Mouse (Mus musculus): ENCODE results near the gene Gm21693.
"Not testable (repeated sequence)": the region's sequence is repeated elsewhere in the genome, so short reads cannot be mapped to it uniquely, and the experiment has no call there.

Gene Gm21693

DNA sequence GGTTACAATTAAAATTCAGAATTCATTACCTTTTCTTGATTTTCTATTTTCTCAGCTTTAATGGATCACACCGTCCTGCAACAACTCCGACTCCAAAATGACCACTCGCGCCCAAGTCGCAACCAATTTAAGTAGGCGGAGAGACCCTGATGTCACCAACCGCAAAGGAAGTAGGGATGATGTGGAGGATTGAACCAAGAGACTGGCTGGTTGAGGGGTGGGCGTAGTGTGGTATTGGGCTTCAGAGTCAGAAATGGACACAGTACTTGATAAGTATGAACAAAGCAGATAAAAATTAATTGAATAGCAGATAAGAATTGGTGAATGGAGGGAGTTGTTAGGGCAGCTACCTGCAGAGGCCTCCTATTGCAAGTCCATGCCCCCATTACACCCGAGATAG lies at the start of gene Gm21693:
TSS of gene Gm21693 (minus strand) at position 101 of the 400 bp plus-strand sequence.
- not testable (repeated sequence) for DNase-seq

DNA sequence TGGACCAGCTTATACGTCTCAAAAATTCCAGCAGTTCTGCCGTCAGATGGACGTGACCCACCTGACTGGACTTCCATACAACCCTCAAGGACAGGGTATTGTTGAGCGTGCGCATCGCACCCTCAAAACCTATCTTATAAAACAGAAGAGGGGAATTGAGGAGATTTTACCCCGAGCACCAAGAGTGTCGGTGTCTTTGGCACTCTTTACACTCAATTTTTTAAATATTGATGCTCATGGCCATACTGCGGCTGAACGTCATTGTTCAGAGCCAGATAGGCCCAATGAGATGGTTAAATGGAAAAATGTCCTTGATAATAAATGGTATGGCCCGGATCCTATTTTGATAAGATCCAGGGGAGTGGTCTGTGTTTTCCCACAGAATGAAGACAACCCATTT lies 4.5 kb downstream of the Gm21693 start:
- DNase-seq: not testable (repeated sequence)

DNA sequence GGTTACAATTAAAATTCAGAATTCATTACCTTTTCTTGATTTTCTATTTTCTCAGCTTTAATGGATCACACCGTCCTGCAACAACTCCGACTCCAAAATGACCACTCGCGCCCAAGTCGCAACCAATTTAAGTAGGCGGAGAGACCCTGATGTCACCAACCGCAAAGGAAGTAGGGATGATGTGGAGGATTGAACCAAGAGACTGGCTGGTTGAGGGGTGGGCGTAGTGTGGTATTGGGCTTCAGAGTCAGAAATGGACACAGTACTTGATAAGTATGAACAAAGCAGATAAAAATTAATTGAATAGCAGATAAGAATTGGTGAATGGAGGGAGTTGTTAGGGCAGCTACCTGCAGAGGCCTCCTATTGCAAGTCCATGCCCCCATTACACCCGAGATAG lies 38.8 kb downstream of the Gm21693 start, which contains the start of gene Gm21677:
TSS of gene Gm21677 (minus strand) at position 101 of the 400 bp plus-strand sequence.
- DNase-seq: not testable (repeated sequence)
